Mouse (Mus musculus) adrenal gland, postnatal 25 days (tissue): ENCODE results near the gene Cdh26. TPM values are rescaled to one million over a fixed set of nuclear protein-coding genes. Genes with fewer than 3 reads are reported as not detected.

Experiments
- DNase-seq: peaks from one replicate; pipeline ENCODE4 v3.0.0; 2021; ENCODE audit warnings: mixed read lengths
- total RNA-seq: library from RNA; stranded (reverse); gene quantifications from 2 replicates; pipeline ENCODE4 v1.2.3, GENCODE M21; 2021

Gene Cdh26
- total RNA-seq, 1 experiment from 2014 or later: not detected

- no peak for DNase-seq
Observed at GRCm38 (mm10) chr2:178449386-178449785, 19.1 kb downstream of the Cdh26 start.

GRCm38 (mm10) chr2:178450236-178450635, 19.9 kb downstream of the Cdh26 start:
- DNase-seq: no peak

GRCm38 (mm10) chr2:178450961-178451360, 20.6 kb downstream of the Cdh26 start:
- DNase-seq: no peak

GRCm38 (mm10) chr2:178454664-178455516, 24.6 kb downstream of the Cdh26 start:
- DNase-seq: no peak

GRCm38 (mm10) chr2:178457414-178457813, 27.1 kb downstream of the Cdh26 start:
- DNase-seq: no peak

- DNase-seq: no peak
Observed at GRCm38 (mm10) chr2:178460353-178460752, 30.0 kb downstream of the Cdh26 start.

GRCm38 (mm10) chr2:178471546-178472480, 41.5 kb downstream of the Cdh26 start:
- no peak for DNase-seq

- DNase-seq: no peak
Observed at GRCm38 (mm10) chr2:178473916-178474315, 43.6 kb downstream of the Cdh26 start.

GRCm38 (mm10) chr2:178477228-178477627, 46.9 kb downstream of the Cdh26 start:
- DNase-seq: no peak

- no peak for DNase-seq
Observed at GRCm38 (mm10) chr2:178479011-178479410, 48.7 kb downstream of the Cdh26 start.

- no peak for DNase-seq
Observed at GRCm38 (mm10) chr2:178480932-178481331, 50.6 kb downstream of the Cdh26 start.

- no peak for DNase-seq
Observed at GRCm38 (mm10) chr2:178483462-178483861, 53.1 kb downstream of the Cdh26 start.

- DNase-seq: no peak
Observed at GRCm38 (mm10) chr2:178488276-178488675, 57.9 kb downstream of the Cdh26 start.

- DNase-seq: no peak
Observed at GRCm38 (mm10) chr2:178490245-178490920, 60.1 kb downstream of the Cdh26 start.

GRCm38 (mm10) chr2:178494066-178494465, 63.7 kb downstream of the Cdh26 start:
- peak; percentile 16 for DNase-seq

GRCm38 (mm10) chr2:178495816-178496215, 65.5 kb downstream of the Cdh26 start:
- no peak for DNase-seq

- DNase-seq: no peak
Observed at GRCm38 (mm10) chr2:178497900-178498299, 67.6 kb downstream of the Cdh26 start.

- DNase-seq: peak; percentile 55
Observed at GRCm38 (mm10) chr2:178498409-178498808, 68.1 kb downstream of the Cdh26 start.

GRCm38 (mm10) chr2:178502469-178502868, 72.1 kb downstream of the Cdh26 start:
- DNase-seq: no peak

- no peak for DNase-seq
Observed at GRCm38 (mm10) chr2:178506056-178506455, 75.7 kb downstream of the Cdh26 start.

GRCm38 (mm10) chr2:178507379-178508014, 77.2 kb downstream of the Cdh26 start:
- peak; percentile 69 for DNase-seq

GRCm38 (mm10) chr2:178508279-178508678, 77.9 kb downstream of the Cdh26 start:
- DNase-seq: no peak
